Mouse (Mus musculus) embryonic facial prominence, embryonic 10.5 days (tissue): ENCODE data around the gene Hs3st6. TPM values are rescaled to one million over a fixed set of nuclear protein-coding genes. Genes with fewer than 3 reads are reported as not detected.
"Not testable (repeated sequence)": the region's sequence is repeated elsewhere in the genome, so short reads cannot be mapped to it uniquely, and the experiment has no call there.

Experiments
- DNase-seq: peaks from one replicate; pipeline ENCODE4 v3.0.0-alpha.2; 2017; ENCODE audit warnings: low spot score
- H3K27ac ChIP-seq: fragments of 300-500 bp; sonication (generic); replicated peaks from 2 replicates; pipeline ENCODE4 v1.5.1; 2016; ENCODE audit warnings: mild to moderate bottlenecking
- H3K27me3 ChIP-seq: fragments of 300-500 bp; sonication (generic); replicated peaks from 2 replicates; pipeline ENCODE4 v1.6.1; 2016; ENCODE audit warnings: low read depth, mild to moderate bottlenecking; ENCODE audit not compliant: poor library complexity, severe bottlenecking
- H3K36me3 ChIP-seq: fragments of 300-500 bp; sonication (generic); replicated peaks from 2 replicates; pipeline ENCODE4 v1.6.1; 2016; ENCODE audit warnings: mild to moderate bottlenecking, moderate library complexity
- H3K4me1 ChIP-seq: fragments of 300-500 bp; sonication (generic); 2 replicates; pipeline ENCODE4 v1.6.1; 2016
- H3K4me3 ChIP-seq: fragments of 300-500 bp; sonication (generic); 2 replicates; pipeline ENCODE4 v1.5.1; 2016; ENCODE audit warnings: mild to moderate bottlenecking, moderate library complexity
- H3K9me3 ChIP-seq: fragments of 300-500 bp; sonication (generic); 2 replicates; pipeline ENCODE4 v1.6.1; 2016; ENCODE audit warnings: mild to moderate bottlenecking
- WGBS: fragments of 180-500 bp; shearing (Covaris S2); methylation state at CpG from one replicate; pipeline ENCODE4 v1.1.7; 2016; 5-methylcytosine and 5-hydroxymethylcytosine counted together
- polyA plus RNA-seq: library from polyadenylated mRNA; unstranded; fragments of >200 nt; fragmentation: Nextera tagmentation; extraction: Ambion mirVana; gene quantifications from 2 replicates; pipeline ENCODE4 v1.2.1, GENCODE M21; 2016

Gene Hs3st6
- polyA plus RNA-seq, 1 experiment from 2014 or later: 2.3 TPM

DNA sequence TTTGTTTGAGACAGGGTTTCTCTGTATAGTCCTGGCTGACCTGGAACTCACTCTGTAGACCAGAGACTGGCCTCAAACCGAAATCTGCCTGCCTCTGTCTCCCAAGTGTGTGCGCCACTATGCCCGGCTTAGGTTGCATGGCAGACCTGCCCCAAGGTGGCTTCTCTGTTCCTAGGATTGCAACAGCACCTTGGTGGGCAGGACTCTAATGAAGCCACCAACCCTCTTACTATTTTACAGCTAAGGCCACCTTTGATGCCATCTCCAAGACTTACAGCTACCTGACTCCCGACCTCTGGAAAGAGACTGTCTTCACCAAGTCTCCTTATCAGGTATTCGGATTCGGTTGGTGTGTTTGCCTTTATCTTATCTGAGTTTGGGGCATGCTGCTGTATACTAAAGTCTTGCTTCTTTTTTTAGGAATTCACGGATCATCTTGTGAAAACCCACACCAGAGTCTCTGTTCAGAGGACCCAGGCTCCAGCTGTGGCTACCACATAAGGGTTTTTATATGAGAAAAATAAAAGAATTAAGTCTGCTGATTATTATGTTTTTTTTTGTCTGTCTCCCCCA is 31.3 kb upstream of the Hs3st6 start:
- Histone ChIP-seq H3K4me1 (peaks cover 40% of the 10 kb centered on the region), H3K4me3 (peak overlapping the region; percentile 90), H3K27ac (0 out of 2 replicates have a peak overlapping the region, but pooled peaks have one; percentile 40), H3K36me3 (peaks cover 45% of the 10 kb centered on the region)
- not testable (repeated sequence) for H3K27me3 ChIP-seq, DNase-seq, H3K9me3 ChIP-seq
- 67% methylated on average over 7 of the region's 7 CpGs for WGBS

DNA sequence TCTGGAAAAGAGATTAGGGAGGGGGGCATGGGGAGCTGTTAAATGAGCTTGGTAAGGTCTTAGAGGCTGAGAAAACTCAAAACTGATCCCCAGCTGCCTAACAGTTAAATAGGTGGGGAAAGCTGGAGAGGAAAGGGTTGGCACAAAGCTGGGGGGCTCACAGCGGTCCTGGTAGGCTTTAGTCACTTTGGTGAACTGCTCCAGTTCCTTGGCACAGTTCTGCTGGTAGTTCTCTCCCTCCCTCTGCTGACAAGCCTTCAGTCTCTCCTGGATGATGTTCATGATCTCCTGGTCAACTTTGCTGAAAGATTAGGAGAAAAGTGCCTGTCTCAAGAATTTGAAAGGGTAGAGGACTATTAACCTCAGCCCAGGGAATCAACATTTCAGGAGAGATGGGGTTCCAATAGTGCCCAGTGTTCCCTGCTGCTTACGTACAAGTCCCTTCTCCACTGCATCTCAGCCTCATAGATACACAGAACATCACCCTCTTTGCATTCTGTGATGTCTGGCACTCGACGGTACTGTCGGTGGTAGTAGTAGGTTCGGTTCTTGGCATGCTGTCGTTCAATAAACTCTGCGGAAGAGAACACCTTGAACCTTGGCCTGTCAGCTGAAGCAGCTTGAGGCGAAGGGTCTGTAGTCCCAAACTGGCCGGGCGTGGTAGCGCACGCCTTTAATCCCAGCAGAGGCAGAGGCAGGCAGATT is 30.4 kb upstream of the Hs3st6 start:
- Histone ChIP-seq H3K4me3 (peak overlapping the region; percentile 90), H3K9me3 (no peaks in the 10 kb centered on the region), H3K4me1 (peaks cover 40% of the 10 kb centered on the region), H3K27ac (no peak overlapping the region), H3K27me3 (no peaks in the 10 kb centered on the region), H3K36me3 (peaks cover 36% of the 10 kb centered on the region)
- DNase-seq: peak; percentile 36
- 31% methylated on average over 13 of the region's 13 CpGs for WGBS

DNA sequence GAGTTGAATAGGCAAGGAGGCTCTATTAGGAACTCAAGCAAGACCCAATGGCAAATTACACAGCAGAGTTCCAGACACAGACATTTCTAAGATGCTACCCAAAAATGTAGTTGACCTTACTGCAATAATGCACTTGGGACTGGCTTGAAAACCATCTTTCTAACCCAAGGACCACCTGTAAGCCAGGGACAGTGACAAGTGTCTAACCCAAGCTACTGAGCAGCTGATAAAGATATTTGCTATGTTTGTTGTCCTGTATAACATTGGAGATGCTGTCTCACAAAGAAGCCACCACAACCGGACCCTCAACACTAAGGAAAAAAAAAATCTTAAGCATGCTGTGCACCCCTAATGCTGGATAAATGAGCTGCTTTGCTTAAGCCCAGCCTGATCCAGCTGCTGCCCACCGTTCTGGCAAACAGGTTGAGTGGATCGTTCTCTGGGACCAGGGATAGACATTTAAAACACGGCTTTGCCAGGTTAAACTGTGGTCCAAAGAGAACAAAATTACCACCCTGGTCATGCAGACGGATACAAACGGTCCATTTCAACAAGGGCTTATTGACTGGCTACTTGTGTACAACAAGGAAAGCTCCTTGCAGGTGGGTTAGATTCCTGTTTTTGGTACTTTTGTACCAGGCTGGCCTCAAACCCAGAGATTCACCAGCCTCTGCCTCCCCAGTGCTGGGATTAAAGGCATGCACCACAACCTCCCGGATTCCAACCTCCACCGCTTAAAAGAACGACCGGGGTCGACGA is 29.5 kb upstream of the Hs3st6 start:
- Histone ChIP-seq H3K4me1 (peaks cover 40% of the 10 kb centered on the region), H3K27me3 (no peaks in the 10 kb centered on the region), H3K9me3 (no peaks in the 10 kb centered on the region), H3K27ac (peak overlapping the region; percentile 86), H3K36me3 (peaks cover 27% of the 10 kb centered on the region), H3K4me3 (peak overlapping the region; percentile 90)
- peak; percentile 25 for DNase-seq
- 6% methylated on average over 12 of the region's 12 CpGs for WGBS

DNA sequence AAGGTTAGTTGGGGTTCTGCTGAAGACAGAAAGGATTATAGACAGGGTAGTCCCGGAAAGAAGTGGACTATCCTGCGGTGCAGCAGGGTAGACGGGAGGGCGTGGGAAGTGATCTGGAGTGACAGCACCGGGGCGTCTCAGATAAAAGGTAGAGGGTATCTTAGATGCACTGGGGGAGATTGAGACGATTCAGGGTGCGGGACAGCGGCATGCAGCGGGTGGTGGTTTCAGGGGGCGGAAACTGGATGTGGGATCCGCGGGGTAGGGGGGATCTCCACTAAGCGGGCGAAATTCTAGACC is 29.0 kb upstream of the Hs3st6 start:
- Histone ChIP-seq H3K27ac (peak overlapping the region; percentile 86), H3K36me3 (peaks cover 22% of the 10 kb centered on the region), H3K4me1 (peaks cover 34% of the 10 kb centered on the region), H3K9me3 (no peaks in the 10 kb centered on the region), H3K4me3 (peak overlapping the region; percentile 90), H3K27me3 (no peaks in the 10 kb centered on the region)
- WGBS: under 1% methylated on average over 15 of the region's 15 CpGs
- DNase-seq: no peak

DNA sequence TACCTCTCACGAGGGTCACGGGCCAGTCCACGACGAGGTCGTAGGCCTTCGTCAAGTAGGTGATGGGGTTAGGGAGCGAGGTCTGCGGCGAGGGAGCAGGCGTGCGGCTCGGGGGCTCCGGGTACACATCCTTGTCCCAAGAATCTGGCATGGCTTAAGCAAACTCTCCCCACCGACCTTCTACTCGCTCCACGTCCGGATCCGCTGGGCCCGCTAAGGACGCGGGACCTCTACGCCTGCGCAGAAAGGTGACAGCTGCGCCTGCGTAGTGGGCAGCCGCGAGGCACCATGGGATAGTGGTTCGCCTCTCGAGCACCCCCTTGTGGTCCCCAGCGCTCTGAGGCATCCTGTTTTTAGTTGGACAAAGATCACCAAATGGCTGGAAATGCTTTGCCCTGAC is 28.6 kb upstream of the Hs3st6 start, which contains the start of gene Ndufb10:
TSS of gene Ndufb10 (minus strand) at position 295 of the 400 bp plus-strand sequence.
- Histone ChIP-seq H3K27ac (peak within 1 kb of the TSS; percentile 86), H3K4me1 (peaks cover 32% of the 10 kb centered on the region), H3K36me3 (peaks cover 22% of the 10 kb centered on the region), H3K27me3 (no peaks in the 10 kb centered on the region), H3K9me3 (no peaks in the 10 kb centered on the region), H3K4me3 (peak within 1 kb of the TSS; percentile 90)
- under 1% methylated on average over 30 of the region's 30 CpGs for WGBS
- peak; percentile 97 for DNase-seq

DNA sequence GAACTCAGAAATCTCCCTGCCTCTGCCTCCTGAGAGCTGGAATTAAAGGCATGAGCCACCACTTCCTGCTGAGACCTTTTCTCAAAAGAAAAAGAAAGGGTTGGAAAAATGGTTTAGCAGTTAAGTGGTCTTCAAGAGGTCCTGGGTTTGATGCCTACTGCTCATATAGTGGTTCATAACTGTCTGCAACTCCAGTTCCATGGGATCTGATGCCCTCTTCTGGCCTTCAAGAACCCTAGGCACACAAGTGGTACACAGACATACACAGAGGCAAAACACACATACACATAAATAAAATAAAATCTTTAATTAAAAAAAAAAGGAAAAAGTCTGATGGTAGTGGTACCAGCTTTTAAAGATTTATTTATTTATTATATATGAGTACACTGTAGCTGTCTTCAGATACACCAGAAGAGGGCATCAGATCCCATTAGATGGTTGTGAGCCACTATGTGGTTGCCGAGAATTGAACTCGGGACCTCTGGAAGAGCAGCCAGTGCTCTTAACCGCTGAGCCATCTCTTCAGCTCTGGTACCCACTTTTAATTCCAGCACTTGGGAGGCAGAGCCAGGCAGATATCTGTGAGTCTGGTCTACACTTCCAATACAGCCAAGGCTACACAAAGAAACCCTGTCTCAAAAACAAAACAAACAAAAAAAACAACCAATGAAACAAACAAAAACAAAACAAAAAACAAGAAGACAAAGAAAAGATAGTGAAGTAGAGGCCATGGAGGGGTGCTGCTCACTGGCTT is 27.0 kb upstream of the Hs3st6 start:
- 71% methylated on average over 3 of the region's 3 CpGs for WGBS
- Histone ChIP-seq H3K27me3 (no peaks in the 10 kb centered on the region), H3K27ac (no peak overlapping the region), H3K36me3 (peaks cover 18% of the 10 kb centered on the region), H3K4me1 (peaks cover 32% of the 10 kb centered on the region), H3K4me3 (no peak overlapping the region), H3K9me3 (no peaks in the 10 kb centered on the region)
- DNase-seq: no peak

DNA sequence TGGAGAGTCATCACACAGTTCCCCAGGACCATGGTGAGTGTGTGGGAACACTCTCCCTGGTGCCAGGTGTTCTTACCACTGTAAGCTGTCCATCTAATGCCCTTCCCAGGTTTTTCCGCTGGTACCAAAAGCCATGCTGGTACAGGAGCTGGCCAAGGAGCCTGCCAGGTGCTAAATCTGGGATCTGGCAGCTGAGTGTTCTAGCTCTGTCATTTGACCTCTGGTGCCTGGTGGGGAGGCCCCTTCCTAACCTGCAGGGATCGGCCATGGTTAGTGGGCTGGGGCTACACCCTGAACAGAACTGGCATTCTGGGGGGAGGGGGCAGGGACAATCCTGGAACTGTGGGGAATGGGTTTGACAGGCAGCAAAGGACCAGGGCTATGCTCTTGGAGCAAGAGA is 25.2 kb upstream of the Hs3st6 start, which contains the start of gene Rpl3l:
TSS of gene Rpl3l (plus strand) at position 203 of the 400 bp plus-strand sequence.
- DNase-seq: no peak
- Histone ChIP-seq H3K36me3 (peaks cover under 1% of the 10 kb centered on the region), H3K27me3 (0 out of 2 replicates have a peak, but pooled peaks cover 8% of the 10 kb centered on the region), H3K4me3 (no peak within 1 kb of the TSS), H3K4me1 (peaks cover 17% of the 10 kb centered on the region), H3K27ac (no peak within 1 kb of the TSS), H3K9me3 (no peaks in the 10 kb centered on the region)
- WGBS: 74% methylated on average over 2 of the region's 2 CpGs

DNA sequence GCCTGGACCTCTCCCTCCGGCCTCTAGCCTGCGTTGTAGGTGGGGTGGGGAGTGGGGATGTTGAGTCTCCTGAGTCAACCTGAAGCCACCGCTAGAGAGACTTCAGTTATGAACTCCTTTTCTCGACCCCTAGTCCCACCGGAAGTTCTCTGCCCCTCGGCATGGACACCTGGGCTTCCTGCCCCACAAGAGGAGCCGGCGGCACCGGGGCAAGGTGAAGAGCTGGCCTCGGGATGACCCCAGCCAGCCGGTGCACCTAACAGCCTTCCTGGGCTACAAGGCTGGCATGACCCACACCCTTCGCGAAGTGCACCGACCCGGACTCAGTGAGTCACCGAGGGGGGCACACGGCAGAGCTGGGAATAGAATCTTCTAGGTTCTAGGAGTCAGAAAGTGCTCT is 24.6 kb upstream of the Hs3st6 start:
- 0 out of 2 replicates have a peak, but pooled peaks cover 9% of the 10 kb centered on the region for H3K27me3 ChIP-seq
- WGBS: 74% methylated on average over 17 of the region's 17 CpGs
- H3K27ac ChIP-seq: no peak overlapping the region
- DNase-seq: no peak
- no peak overlapping the region for H3K4me3 ChIP-seq
- H3K9me3 ChIP-seq: no peaks in the 10 kb centered on the region
- H3K4me1 ChIP-seq: peaks cover 12% of the 10 kb centered on the region
- no peaks in the 10 kb centered on the region for H3K36me3 ChIP-seq

DNA sequence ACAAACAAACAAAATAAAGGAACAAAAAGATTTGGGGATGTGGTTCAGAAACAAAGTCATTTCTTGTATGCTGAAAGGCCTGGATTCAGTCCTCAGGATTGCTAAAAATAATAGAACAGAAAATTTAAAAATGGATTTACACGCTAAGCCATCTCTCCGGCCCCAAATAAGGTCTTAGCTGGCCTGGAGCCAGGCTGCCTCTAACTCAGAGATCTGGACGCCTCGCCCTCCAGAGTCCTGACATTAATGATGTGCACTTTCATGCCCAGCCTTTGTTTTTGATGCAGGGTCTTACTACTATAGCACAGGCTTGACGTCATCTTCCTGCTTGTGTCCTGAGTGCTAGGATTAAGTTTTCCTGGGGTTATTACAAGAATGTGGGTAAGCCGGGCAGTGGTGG is 23.7 kb upstream of the Hs3st6 start:
- Histone ChIP-seq H3K4me1 (peaks cover 5% of the 10 kb centered on the region), H3K4me3 (no peak overlapping the region), H3K27ac (no peak overlapping the region), H3K27me3 (peaks cover 15% of the 10 kb centered on the region; the same call in 1 of the 2 replicates), H3K36me3 (no peaks in the 10 kb centered on the region), H3K9me3 (no peaks in the 10 kb centered on the region)
- WGBS: 90% methylated on average over 6 of the region's 6 CpGs
- no peak for DNase-seq

DNA sequence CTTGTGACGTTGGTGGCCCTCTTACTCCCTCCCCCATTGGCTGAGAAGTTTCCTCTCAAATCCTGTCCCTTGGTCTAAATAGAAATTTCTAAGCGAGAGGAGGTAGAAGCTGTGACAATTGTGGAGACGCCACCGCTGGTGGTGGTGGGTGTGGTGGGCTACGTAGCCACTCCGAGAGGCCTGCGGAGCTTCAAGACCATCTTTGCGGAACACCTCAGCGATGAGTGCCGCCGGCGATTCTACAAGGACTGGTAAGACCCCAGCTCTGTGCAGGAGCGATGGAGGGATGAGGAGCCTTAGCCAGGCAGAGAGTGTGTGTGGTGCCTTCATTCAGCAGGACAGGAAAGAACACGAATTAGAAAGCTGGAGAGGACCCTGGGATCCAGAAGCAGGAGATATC is 22.0 kb upstream of the Hs3st6 start:
- Histone ChIP-seq H3K36me3 (no peaks in the 10 kb centered on the region), H3K4me3 (no peak overlapping the region), H3K4me1 (peaks cover 3% of the 10 kb centered on the region), H3K27ac (no peak overlapping the region), H3K9me3 (no peaks in the 10 kb centered on the region), H3K27me3 (peaks cover 15% of the 10 kb centered on the region; the same call in 1 of the 2 replicates)
- DNase-seq: no peak
- 82% methylated on average over 14 of the region's 14 CpGs for WGBS

DNA sequence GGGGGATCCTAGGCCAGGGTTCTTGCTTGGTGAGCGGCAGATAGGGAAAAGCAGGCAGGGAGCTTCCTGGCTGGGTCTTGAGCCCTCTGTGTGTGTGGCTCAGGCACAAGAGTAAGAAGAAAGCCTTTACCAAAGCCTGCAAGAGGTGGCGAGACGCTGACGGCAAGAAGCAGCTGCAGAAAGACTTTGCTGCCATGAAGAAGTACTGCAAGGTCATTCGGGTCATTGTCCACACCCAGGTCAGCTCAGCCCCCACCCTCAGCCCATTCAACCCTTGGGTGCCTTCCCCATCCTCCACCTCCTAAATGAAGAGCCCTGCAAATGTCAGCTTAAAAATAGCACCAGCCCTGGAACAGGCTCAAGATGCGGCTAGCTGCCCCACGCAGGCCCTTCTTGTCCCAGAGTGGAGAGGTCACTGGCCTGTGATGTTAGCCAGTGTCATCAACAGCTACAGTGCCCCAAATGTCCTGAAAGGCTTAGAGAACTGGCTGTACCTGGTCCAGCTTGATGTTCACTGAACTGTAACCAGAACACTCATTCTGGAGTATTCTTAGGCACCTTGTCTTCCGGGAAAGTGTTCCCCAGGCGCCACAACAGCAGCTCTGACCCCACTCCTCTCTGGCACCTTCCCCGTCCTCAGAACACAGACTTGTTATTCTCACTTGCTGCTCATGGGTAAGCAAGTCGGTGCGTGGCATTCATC is 20.4 kb upstream of the Hs3st6 start:
- no peak overlapping the region for H3K4me3 ChIP-seq

More for the DNA sequence above, 20.4 kb upstream of the Hs3st6 start:
- no peak overlapping the region for H3K27ac ChIP-seq
- peaks cover 15% of the 10 kb centered on the region; the same call in 1 of the 2 replicates for H3K27me3 ChIP-seq
- peaks cover 19% of the 10 kb centered on the region for H3K4me1 ChIP-seq
- WGBS: 81% methylated on average over 12 of the region's 12 CpGs
- no peaks in the 10 kb centered on the region for H3K9me3 ChIP-seq
- no peak for DNase-seq
- H3K36me3 ChIP-seq: no peaks in the 10 kb centered on the region
